Mouse (Mus musculus): ENCODE data around the gene Dnaaf1.

GRCm38 (mm10) chr8:119566367-119566766 is 8.7 kb upstream of the Dnaaf1 start:
- no peak for TF ChIP-seq CTCF (conservative IDR thresholded peaks at IDR 0.05; ENCODE audit: low read length)
- peak; percentile 51; the same call in 1 of the 2 replicates for TF ChIP-seq NANOG (IDR thresholded peaks at IDR 0.05; ENCODE audit: borderline replicate concordance, low read length)

Data from E14TG2a.4 (cell line).